ENCODE assay signal across 8 mouse cellular contexts in the genomic region with DNA sequence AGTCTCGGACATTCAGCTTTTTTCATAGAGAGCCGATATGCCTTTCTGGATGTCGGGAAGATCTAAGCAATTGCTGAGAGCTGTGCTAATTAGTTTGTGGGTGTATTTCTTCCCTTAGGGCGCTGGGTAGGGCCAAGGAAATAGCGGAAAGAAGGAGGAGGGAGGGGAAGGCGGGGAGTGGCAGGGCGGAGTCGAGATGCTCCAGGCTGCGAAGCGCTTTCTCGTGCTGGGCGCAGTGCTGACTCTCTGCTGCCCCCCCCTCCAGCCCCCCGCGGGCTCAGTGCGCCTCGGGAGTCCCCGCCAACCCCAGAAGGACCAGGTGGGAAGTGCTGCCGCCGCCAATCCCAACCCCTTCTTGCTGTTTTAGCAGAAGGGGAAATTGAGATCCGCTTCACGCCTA. TPM values are rescaled to one million over a fixed set of nuclear protein-coding genes. Genes with fewer than 3 reads are reported as not detected.
A peak's percentile ranks its signal among the peaks of the same experiment; 100 is the strongest.
DNase-seq lines count a peak whose midpoint lies in the region; ATAC-seq lines count a peak whose summit lies in the region.

No protein-coding gene starts in this region.

- H3K27me3 ChIP-seq in kidney, embryonic 14.5 days (ENCODE audit: control insufficient read depth, insufficient read depth, low read length) = peaks cover 55% of the 10 kb centered on the region
- peaks cover 66% of the 10 kb centered on the region for H3K27me3 ChIP-seq in embryonic facial prominence, embryonic 15.5 days
- H3K27me3 ChIP-seq in hindbrain, embryonic 13.5 days = peaks cover 87% of the 10 kb centered on the region
- peaks cover 59% of the 10 kb centered on the region for H3K27me3 ChIP-seq in liver, embryonic 16.5 days (ENCODE audit: control insufficient read depth, insufficient read depth, low read depth, low read length)
- peaks cover 31% of the 10 kb centered on the region for H3K27me3 ChIP-seq in stomach, embryonic 14.5 days (ENCODE audit: control insufficient read depth, insufficient read depth, low read length)

- peaks cover 19% of the 10 kb centered on the region for H3K4me1 ChIP-seq in kidney, embryonic 14.5 days (ENCODE audit: control insufficient read depth, insufficient read depth, low read length)
- peaks cover 42% of the 10 kb centered on the region for H3K4me1 ChIP-seq in embryonic facial prominence, embryonic 15.5 days
- H3K4me1 ChIP-seq in hindbrain, embryonic 13.5 days (replicated peaks) = peaks cover 38% of the 10 kb centered on the region
- H3K4me1 ChIP-seq in liver, embryonic 16.5 days (ENCODE audit: control insufficient read depth, low read depth, low read length) = peaks cover 2% of the 10 kb centered on the region
- H3K4me1 ChIP-seq in stomach, embryonic 14.5 days (ENCODE audit: control insufficient read depth, insufficient read depth, low read length) = peaks cover 18% of the 10 kb centered on the region

- peak overlapping the region; percentile 37; the same call in 1 of the 2 replicates for H3K27ac ChIP-seq in kidney, embryonic 14.5 days (ENCODE audit: low read depth, low read length)
- peak overlapping the region; percentile 63; the same call in 1 of the 2 replicates for H3K27ac ChIP-seq in embryonic facial prominence, embryonic 15.5 days (replicated peaks)
- no peak overlapping the region for H3K27ac ChIP-seq in hindbrain, embryonic 13.5 days
- no peak overlapping the region for H3K27ac ChIP-seq in liver, embryonic 16.5 days (ENCODE audit: low read length)
- H3K27ac ChIP-seq in stomach, embryonic 14.5 days (ENCODE audit: low read length) = 0 out of 2 replicates have a peak overlapping the region, but pooled peaks have one; percentile 21

- WGBS in kidney, embryonic 14.5 days = 1% methylated on average over 21 of the region's 21 CpGs
- 0% methylated on average over 12 of the region's 21 CpGs for WGBS in embryonic facial prominence, embryonic 15.5 days
- WGBS in hindbrain, embryonic 13.5 days = 1% methylated on average over 21 of the region's 21 CpGs
- WGBS in liver, embryonic 16.5 days (ENCODE audit: insufficient replicate concordance) = under 1% methylated on average over 15 of the region's 21 CpGs
- 2% methylated on average over 16 of the region's 21 CpGs for WGBS in stomach, embryonic 14.5 days

- no peaks in the 10 kb centered on the region for H3K36me3 ChIP-seq in kidney, embryonic 14.5 days (ENCODE audit: control insufficient read depth, insufficient read depth, low read length)
- H3K36me3 ChIP-seq in embryonic facial prominence, embryonic 15.5 days = no peaks in the 10 kb centered on the region
- no peaks in the 10 kb centered on the region for H3K36me3 ChIP-seq in hindbrain, embryonic 13.5 days
- H3K36me3 ChIP-seq in liver, embryonic 16.5 days (ENCODE audit: control insufficient read depth, insufficient read depth) = no peaks in the 10 kb centered on the region
- no peaks in the 10 kb centered on the region for H3K36me3 ChIP-seq in stomach, embryonic 14.5 days (ENCODE audit: control insufficient read depth, insufficient read depth, low read length)

- no peak for DNase-seq in kidney, adult 8-10 months
- DNase-seq in urinary bladder, adult 2 months (ENCODE audit: low spot score) = no peak

- H3K9ac ChIP-seq in kidney, embryonic 14.5 days (ENCODE audit: low read depth, low read length) = peak overlapping the region; percentile 55; the same call in 1 of the 2 replicates
- no peak overlapping the region for H3K9ac ChIP-seq in embryonic facial prominence, embryonic 15.5 days
- H3K9ac ChIP-seq in hindbrain, embryonic 13.5 days = no peak overlapping the region
- H3K9ac ChIP-seq in liver, embryonic 16.5 days (ENCODE audit: low read depth, low read length) = no peak overlapping the region
- H3K9ac ChIP-seq in stomach, embryonic 14.5 days (replicated peaks; ENCODE audit: low read depth, low read length) = no peak overlapping the region; the same call in 1 of the 2 replicates

- H3K4me3 ChIP-seq in kidney, embryonic 14.5 days (ENCODE audit: low read length) = peak overlapping the region; percentile 60
- H3K4me3 ChIP-seq in embryonic facial prominence, embryonic 15.5 days (replicated peaks) = peak overlapping the region; percentile 59
- peak overlapping the region; percentile 38 for H3K4me3 ChIP-seq in hindbrain, embryonic 13.5 days
- H3K4me3 ChIP-seq in liver, embryonic 16.5 days (ENCODE audit: low read depth, low read length) = peak overlapping the region; percentile 41
- H3K4me3 ChIP-seq in stomach, embryonic 14.5 days (ENCODE audit: low read depth, low read length) = peak overlapping the region; percentile 56

- peak overlapping the region; percentile 88 for H3K4me2 ChIP-seq in kidney, embryonic 14.5 days (replicated peaks; ENCODE audit: low read depth, low read length)
- peak overlapping the region; percentile 95 for H3K4me2 ChIP-seq in embryonic facial prominence, embryonic 15.5 days (replicated peaks)
- peak overlapping the region; percentile 63 for H3K4me2 ChIP-seq in hindbrain, embryonic 13.5 days
- peak overlapping the region; percentile 57 for H3K4me2 ChIP-seq in liver, embryonic 16.5 days (ENCODE audit: low read depth, low read length)
- H3K4me2 ChIP-seq in stomach, embryonic 14.5 days (replicated peaks; ENCODE audit: low read depth, low read length) = peak overlapping the region; percentile 97

- no peaks in the 10 kb centered on the region for H3K9me3 ChIP-seq in kidney, embryonic 14.5 days (ENCODE audit: control insufficient read depth, low read length)
- H3K9me3 ChIP-seq in embryonic facial prominence, embryonic 15.5 days (replicated peaks) = no peaks in the 10 kb centered on the region
- no peaks in the 10 kb centered on the region for H3K9me3 ChIP-seq in hindbrain, embryonic 13.5 days
- H3K9me3 ChIP-seq in liver, embryonic 16.5 days (replicated peaks; ENCODE audit: control insufficient read depth, low read length) = no peaks in the 10 kb centered on the region
- no peaks in the 10 kb centered on the region for H3K9me3 ChIP-seq in stomach, embryonic 14.5 days (ENCODE audit: control insufficient read depth, low read depth, low read length)

- peak; percentile 38; the same call in 1 of the 2 replicates for ATAC-seq in kidney, embryonic 14.5 days (ENCODE audit: low FRiP score, low TSS enrichment)
- ATAC-seq in embryonic facial prominence, embryonic 15.5 days (ENCODE audit: insufficient number of reproducible peaks, low FRiP score, low TSS enrichment, low read depth) = no peak
- ATAC-seq in hindbrain, embryonic 13.5 days (ENCODE audit: low FRiP score) = no peak
- no peak for ATAC-seq in liver, embryonic 16.5 days (ENCODE audit: low read depth)
- no peak for ATAC-seq in stomach, embryonic 14.5 days (ENCODE audit: insufficient number of reproducible peaks, insufficient read depth, low FRiP score, low read depth)
- ATAC-seq in erythroid progenitor cell, adult 5-6 weeks (replicated peaks; ENCODE audit: low FRiP score, poor library complexity, severe bottlenecking) = no peak

RNA-seq across cellular contexts. Expression of a gene that starts 38.6 kb away (rescaled TPM):
- 29.5 and 29.7 TPM in 2 replicates for polyA plus RNA-seq in kidney, embryonic 14.5 days (2014; fragmentation: Nextera tagmentation; extraction: Ambion mirVana)
- 24.4 and 25.3 TPM in 2 replicates for polyA plus RNA-seq in embryonic facial prominence, embryonic 15.5 days (2015; fragmentation: Nextera tagmentation; extraction: Ambion mirVana)
- 33.3 and 37.1 TPM in 2 replicates for polyA plus RNA-seq in hindbrain, embryonic 13.5 days (2015; fragmentation: Nextera tagmentation; extraction: Ambion mirVana)
- 15.6 and 15.8 TPM in 2 replicates for polyA plus RNA-seq in liver, embryonic 16.5 days (2015; fragmentation: Nextera tagmentation; extraction: Ambion mirVana)
- 31.6 and 35.7 TPM in 2 replicates for polyA plus RNA-seq in stomach, embryonic 14.5 days (2014; fragmentation: Nextera tagmentation; extraction: Ambion mirVana)
- 30.4 and 41.2 TPM in 2 replicates for polyA plus RNA-seq in urinary bladder, adult 2 months (2012; rRNA removed)
- total RNA-seq in erythroid progenitor cell, adult 5-6 weeks (2015; ENCODE audit: low replicate concordance) = 10.5 and 18.0 TPM in 2 replicates
- 2.4 TPM in 1 of 2 replicates, not detected in the other for total RNA-seq in erythroid progenitor cell, adult 5-6 weeks (2017; ENCODE audit: low replicate concordance)

RNA-seq across cellular contexts. Expression of a gene that starts 38.9 kb away (rescaled TPM):
- polyA plus RNA-seq in kidney, embryonic 14.5 days (2014; fragmentation: Nextera tagmentation; extraction: Ambion mirVana) = 4.0 and 4.9 TPM in 2 replicates
- 2.8 and 4.8 TPM in 2 replicates for polyA plus RNA-seq in embryonic facial prominence, embryonic 15.5 days (2015; fragmentation: Nextera tagmentation; extraction: Ambion mirVana)
- polyA plus RNA-seq in hindbrain, embryonic 13.5 days (2015; fragmentation: Nextera tagmentation; extraction: Ambion mirVana) = 3.6 and 4.8 TPM in 2 replicates
- polyA plus RNA-seq in liver, embryonic 16.5 days (2015; fragmentation: Nextera tagmentation; extraction: Ambion mirVana) = 0.23 and 0.31 TPM in 2 replicates
- 6.3 and 6.9 TPM in 2 replicates for polyA plus RNA-seq in stomach, embryonic 14.5 days (2014; fragmentation: Nextera tagmentation; extraction: Ambion mirVana)
- polyA plus RNA-seq in urinary bladder, adult 2 months (2012; rRNA removed) = 4.2 and 4.8 TPM in 2 replicates
- total RNA-seq in erythroid progenitor cell, adult 5-6 weeks (2015; ENCODE audit: low replicate concordance) = 1.4 and 4.2 TPM in 2 replicates
- total RNA-seq in erythroid progenitor cell, adult 5-6 weeks (2017; ENCODE audit: low replicate concordance) = 0.51 and 1.6 TPM in 2 replicates

RNA-seq across cellular contexts. Expression of a gene that starts 58.0 kb away (rescaled TPM):
- polyA plus RNA-seq in kidney, embryonic 14.5 days (2014; fragmentation: Nextera tagmentation; extraction: Ambion mirVana) = 0.15 TPM in 1 of 2 replicates, not detected in the other
- 0.49 and 0.71 TPM in 2 replicates for polyA plus RNA-seq in embryonic facial prominence, embryonic 15.5 days (2015; fragmentation: Nextera tagmentation; extraction: Ambion mirVana)
- 0.09 and 0.12 TPM in 2 replicates for polyA plus RNA-seq in hindbrain, embryonic 13.5 days (2015; fragmentation: Nextera tagmentation; extraction: Ambion mirVana)
- polyA plus RNA-seq in liver, embryonic 16.5 days (2015; fragmentation: Nextera tagmentation; extraction: Ambion mirVana) = 0.28 and 0.38 TPM in 2 replicates
- polyA plus RNA-seq in stomach, embryonic 14.5 days (2014; fragmentation: Nextera tagmentation; extraction: Ambion mirVana) = not detected in 2 replicates
- polyA plus RNA-seq in urinary bladder, adult 2 months (2012; rRNA removed) = 0.24 and 0.32 TPM in 2 replicates
- total RNA-seq in erythroid progenitor cell, adult 5-6 weeks (2015; ENCODE audit: low replicate concordance) = not detected in 2 replicates
- total RNA-seq in erythroid progenitor cell, adult 5-6 weeks (2017; ENCODE audit: low replicate concordance) = not detected in 2 replicates

RNA-seq across cellular contexts. Expression of a gene that starts 58.3 kb away (rescaled TPM):
- polyA plus RNA-seq in kidney, embryonic 14.5 days (2014; fragmentation: Nextera tagmentation; extraction: Ambion mirVana) = 1.4 and 1.9 TPM in 2 replicates
- 8.9 and 11.2 TPM in 2 replicates for polyA plus RNA-seq in embryonic facial prominence, embryonic 15.5 days (2015; fragmentation: Nextera tagmentation; extraction: Ambion mirVana)
- 0.10 TPM in 1 of 2 replicates, not detected in the other for polyA plus RNA-seq in hindbrain, embryonic 13.5 days (2015; fragmentation: Nextera tagmentation; extraction: Ambion mirVana)
- 0.05 TPM in 1 of 2 replicates, not detected in the other for polyA plus RNA-seq in liver, embryonic 16.5 days (2015; fragmentation: Nextera tagmentation; extraction: Ambion mirVana)
- polyA plus RNA-seq in stomach, embryonic 14.5 days (2014; fragmentation: Nextera tagmentation; extraction: Ambion mirVana) = 12.1 and 14.1 TPM in 2 replicates
- 112 and 118 TPM in 2 replicates for polyA plus RNA-seq in urinary bladder, adult 2 months (2012; rRNA removed)
- not detected in 2 replicates for total RNA-seq in erythroid progenitor cell, adult 5-6 weeks (2015; ENCODE audit: low replicate concordance)
- not detected in 2 replicates for total RNA-seq in erythroid progenitor cell, adult 5-6 weeks (2017; ENCODE audit: low replicate concordance)

Comparison
In these comparisons a context has a peak if more than half of its experiments do, and no peak if none do; other contexts are left out.
1. H3K27ac ChIP-seq: peak in kidney, embryonic 14.5 days (single experiment), embryonic facial prominence, embryonic 15.5 days (single experiment) and stomach, embryonic 14.5 days (single experiment); none in hindbrain, embryonic 13.5 days (single experiment) and liver, embryonic 16.5 days (single experiment).
2. Peak in every context shown above with its lines, with median percentiles within 50 percentile points of each other: H3K4me2 ChIP-seq and H3K4me3 ChIP-seq.